Mouse (Mus musculus): Measurements from ENCODE around the gene Clcc1. TPM values are rescaled to one million over a fixed set of nuclear protein-coding genes. Genes with fewer than 3 reads are reported as not detected.
"Not testable (repeated sequence)": the region's sequence is repeated elsewhere in the genome, so short reads cannot be mapped to it uniquely, and the experiment has no call there.

Gene Clcc1
- polyA plus RNA-seq (2015; fragmentation: Nextera tagmentation; extraction: Ambion mirVana): 34.1 and 44.1 TPM in 2 replicates

DNA sequence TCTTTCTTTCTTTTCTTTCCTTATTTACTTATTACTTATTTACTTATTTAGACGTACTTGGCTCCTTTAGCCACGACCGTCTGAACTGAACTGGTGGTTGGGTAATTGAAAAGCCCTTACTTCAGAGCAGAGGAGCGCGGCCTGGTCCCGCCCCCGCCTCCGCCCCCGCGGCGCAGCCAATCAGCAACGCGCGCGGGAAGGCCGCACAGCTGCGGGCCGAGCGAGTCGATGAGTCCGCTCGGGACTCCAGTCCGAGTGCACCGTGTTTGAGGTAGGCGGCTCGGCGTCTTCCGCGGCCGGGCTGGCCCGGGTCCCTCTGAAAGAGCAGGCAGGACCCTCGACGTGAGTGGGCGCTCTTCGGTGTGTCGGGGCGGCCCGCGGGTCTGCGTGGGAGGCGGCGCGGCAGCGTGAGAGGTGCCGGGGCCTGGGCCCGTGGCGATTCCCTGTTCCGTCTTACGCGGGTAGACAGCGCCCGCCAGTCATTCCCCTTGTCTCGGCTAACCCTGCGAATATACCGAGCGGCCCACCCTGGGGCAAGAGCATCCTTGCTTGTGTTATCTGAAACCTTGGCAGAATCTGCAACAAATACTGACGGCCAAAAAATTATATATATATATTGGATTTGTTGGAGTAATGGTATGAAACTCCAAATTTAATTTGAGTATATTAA, at the start of gene Clcc1:
Gene Clcc1, plus strand, starts transcription at position 204 of the 670 bp plus-strand sequence.
- peak within 1 kb of the TSS; percentile 61 for H3K4me2 ChIP-seq
- peak; percentile 96 for ATAC-seq (ENCODE audit: low FRiP score)
- H3K27ac ChIP-seq (replicated peaks): peak within 1 kb of the TSS; percentile 92
- peak within 1 kb of the TSS; percentile 90 for H3K4me3 ChIP-seq (replicated peaks)
- H3K9ac ChIP-seq (replicated peaks): peak within 1 kb of the TSS; percentile 84
- H3K9me3 ChIP-seq (replicated peaks): no peaks in the 10 kb centered on the region
- H3K4me1 ChIP-seq: peaks cover 14% of the 10 kb centered on the region
- WGBS: under 1% methylated on average over 57 of the region's 57 CpGs
- H3K36me3 ChIP-seq: no peaks in the 10 kb centered on the region
- no peaks in the 10 kb centered on the region for H3K27me3 ChIP-seq (replicated peaks)

DNA sequence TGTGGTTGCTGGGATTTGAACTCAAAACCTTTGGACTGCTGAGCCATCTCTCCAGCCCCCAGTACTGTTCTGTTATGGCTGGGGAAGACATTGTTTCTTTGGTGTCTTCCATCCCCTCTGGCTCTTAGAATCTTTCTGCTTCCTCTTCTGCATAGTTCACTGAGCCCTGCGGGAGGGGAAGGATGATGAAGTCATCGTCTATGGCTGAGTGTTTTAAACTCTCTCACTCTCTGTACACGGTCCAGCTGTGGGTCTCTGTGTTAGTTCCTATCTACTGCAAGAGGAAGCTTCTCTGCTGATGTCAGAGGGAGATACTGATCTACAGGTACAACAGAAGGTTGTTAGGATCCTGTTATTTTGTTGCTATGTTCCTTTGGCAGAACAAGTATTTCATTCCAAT, 44.8 kb upstream of the Clcc1 start:
- WGBS: 69% methylated on average over 3 of the region's 3 CpGs
- ATAC-seq (ENCODE audit: low FRiP score): no peak
- no peak overlapping the region for H3K9ac ChIP-seq (replicated peaks)
- H3K27me3 ChIP-seq (replicated peaks): no peaks in the 10 kb centered on the region
- H3K36me3 ChIP-seq: peaks cover 18% of the 10 kb centered on the region
- no peaks in the 10 kb centered on the region for H3K4me1 ChIP-seq
- no peaks in the 10 kb centered on the region for H3K9me3 ChIP-seq (replicated peaks)
- no peak overlapping the region for H3K27ac ChIP-seq (replicated peaks)
- H3K4me2 ChIP-seq: no peak overlapping the region
- no peak overlapping the region for H3K4me3 ChIP-seq (replicated peaks)

DNA sequence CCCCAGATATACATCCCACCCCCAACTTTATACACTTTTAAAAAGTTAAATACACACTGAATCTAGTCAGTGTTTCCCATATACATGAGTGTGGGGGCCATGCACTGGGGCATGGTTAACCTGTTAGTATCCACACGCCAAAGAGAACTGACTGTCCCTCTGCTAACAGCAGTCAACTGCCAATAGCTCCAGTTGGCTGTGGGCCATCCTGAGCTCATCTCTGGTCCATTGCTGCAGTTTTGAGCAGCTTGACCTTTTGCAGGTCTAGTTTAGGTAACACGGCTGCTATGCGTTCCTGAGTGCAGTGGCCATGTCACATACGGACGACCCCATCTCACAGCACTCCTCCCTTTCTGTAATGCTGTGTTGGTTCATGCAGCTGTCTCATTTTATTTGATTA, 19.0 kb upstream of the Clcc1 start:
- no peaks in the 10 kb centered on the region for H3K27me3 ChIP-seq (replicated peaks)
- peaks cover 17% of the 10 kb centered on the region for H3K36me3 ChIP-seq
- WGBS: 88% methylated on average over 5 of the region's 5 CpGs

DNA sequence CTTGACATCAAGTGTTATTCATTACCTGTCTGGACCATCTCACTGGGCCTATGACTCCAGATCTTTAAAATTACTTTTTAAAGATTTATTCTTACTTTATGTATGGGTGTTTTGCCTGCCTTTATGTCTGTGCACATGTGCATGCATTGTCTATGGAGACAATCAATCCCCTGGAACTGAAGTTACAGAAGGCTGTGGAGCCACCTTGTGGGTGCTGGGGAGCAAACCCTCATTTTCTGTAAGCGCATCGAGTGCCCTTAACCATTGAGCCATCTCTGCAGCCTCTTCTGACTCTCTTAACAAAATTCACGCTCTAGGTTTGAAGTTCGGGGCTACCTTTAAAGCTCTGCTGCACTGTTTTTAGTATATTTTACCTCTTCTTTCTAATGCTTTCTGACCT, 14.3 kb upstream of the Clcc1 start:
- no peak overlapping the region for H3K27ac ChIP-seq (replicated peaks)
- no peaks in the 10 kb centered on the region for H3K4me1 ChIP-seq
- 72% methylated on average over 4 of the region's 4 CpGs for WGBS
- H3K36me3 ChIP-seq: peaks cover 26% of the 10 kb centered on the region
- H3K27me3 ChIP-seq (replicated peaks): no peaks in the 10 kb centered on the region
- no peak overlapping the region for H3K9ac ChIP-seq (replicated peaks)
- H3K4me3 ChIP-seq (replicated peaks): no peak overlapping the region
- H3K4me2 ChIP-seq: no peak overlapping the region
- ATAC-seq (ENCODE audit: low FRiP score): no peak
- no peaks in the 10 kb centered on the region for H3K9me3 ChIP-seq (replicated peaks)

More for the DNA sequence above, 19.0 kb upstream of the Clcc1 start:
- no peak overlapping the region for H3K4me3 ChIP-seq (replicated peaks)
- H3K4me2 ChIP-seq: no peak overlapping the region
- H3K27ac ChIP-seq (replicated peaks): no peak overlapping the region
- ATAC-seq (ENCODE audit: low FRiP score): no peak
- H3K9me3 ChIP-seq (replicated peaks): no peaks in the 10 kb centered on the region
- H3K4me1 ChIP-seq: no peaks in the 10 kb centered on the region
- no peak overlapping the region for H3K9ac ChIP-seq (replicated peaks)

DNA sequence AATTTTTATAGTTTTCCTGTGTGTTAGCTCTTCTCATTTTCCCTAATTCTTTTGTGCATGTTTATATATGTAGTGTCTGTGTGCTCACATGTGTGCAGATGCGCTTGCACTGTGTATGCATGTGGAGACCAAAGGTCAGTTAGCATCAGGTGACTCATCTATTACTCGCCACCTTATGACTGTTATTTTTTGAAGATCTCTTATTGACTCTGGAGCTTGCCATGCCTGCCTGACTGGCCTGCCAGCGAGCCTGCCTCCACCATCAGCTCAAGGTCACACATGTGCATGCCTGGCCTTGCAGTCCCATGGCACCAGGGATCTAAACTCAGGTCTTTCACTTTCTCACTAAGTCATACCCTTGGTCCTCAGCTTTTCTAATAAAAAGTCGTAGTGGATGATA, 12.7 kb upstream of the Clcc1 start:
- Histone ChIP-seq H3K27ac (replicated peaks) (no peak overlapping the region), H3K36me3 (peaks cover 36% of the 10 kb centered on the region), H3K4me3 (replicated peaks) (no peak overlapping the region), H3K4me1 (no peaks in the 10 kb centered on the region), H3K4me2 (no peak overlapping the region), H3K27me3 (replicated peaks) (no peaks in the 10 kb centered on the region), H3K9me3 (replicated peaks) (no peaks in the 10 kb centered on the region), H3K9ac (replicated peaks) (no peak overlapping the region)
- WGBS: 87% methylated on average over 4 of the region's 4 CpGs
- ATAC-seq (ENCODE audit: low FRiP score): no peak

DNA sequence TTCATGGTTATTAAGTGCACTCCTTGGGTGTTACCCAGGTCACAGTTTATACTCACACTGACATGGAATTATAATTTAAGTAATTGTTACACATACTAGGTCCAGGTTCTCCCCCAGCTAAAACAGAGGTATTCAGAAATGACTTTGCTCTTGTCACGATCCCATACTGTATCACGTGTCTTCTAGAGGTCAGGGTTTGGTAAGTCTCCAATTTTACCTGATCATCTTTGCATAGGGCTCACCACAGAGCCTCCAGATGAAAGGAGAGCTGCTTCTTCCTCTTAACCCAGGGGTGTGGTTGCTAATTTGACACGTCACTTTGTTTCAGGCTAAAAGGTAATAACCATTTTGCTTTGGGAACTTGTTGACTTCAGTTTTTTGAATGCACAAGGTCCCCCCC, 8.9 kb upstream of the Clcc1 start:
- Histone ChIP-seq H3K36me3 (peaks cover 28% of the 10 kb centered on the region), H3K27ac (replicated peaks) (no peak overlapping the region), H3K4me1 (no peaks in the 10 kb centered on the region), H3K9ac (replicated peaks) (no peak overlapping the region), H3K4me2 (no peak overlapping the region), H3K4me3 (replicated peaks) (no peak overlapping the region), H3K27me3 (replicated peaks) (no peaks in the 10 kb centered on the region), H3K9me3 (replicated peaks) (no peaks in the 10 kb centered on the region)
- ATAC-seq (ENCODE audit: low FRiP score): no peak
- 94% methylated on average over 3 of the region's 3 CpGs for WGBS

DNA sequence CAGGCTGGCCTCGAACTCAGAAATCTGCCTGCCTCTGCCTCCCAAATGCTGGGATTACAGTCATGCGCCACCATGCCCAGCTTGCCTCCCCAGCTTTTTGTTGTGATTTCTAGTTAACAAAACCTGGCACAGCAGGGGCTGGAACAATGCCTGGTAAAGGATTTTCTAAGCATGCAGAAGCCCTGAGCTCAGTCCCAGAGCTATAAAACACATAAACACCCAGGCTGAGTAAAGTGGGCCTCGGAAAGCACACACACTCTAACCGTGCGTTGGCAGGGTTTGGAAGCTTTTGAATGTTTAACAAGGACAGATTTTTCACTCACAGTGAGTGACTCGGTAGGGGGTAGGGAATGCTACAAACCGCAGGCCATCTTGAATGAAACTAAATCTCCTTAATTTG, 7.7 kb upstream of the Clcc1 start:
- no peak overlapping the region for H3K9ac ChIP-seq (replicated peaks)
- no peak overlapping the region for H3K4me2 ChIP-seq
- no peaks in the 10 kb centered on the region for H3K4me1 ChIP-seq
- 44% methylated on average over 7 of the region's 7 CpGs for WGBS
- no peaks in the 10 kb centered on the region for H3K9me3 ChIP-seq (replicated peaks)
- no peaks in the 10 kb centered on the region for H3K27me3 ChIP-seq (replicated peaks)
- H3K36me3 ChIP-seq: peaks cover 26% of the 10 kb centered on the region
- no peak overlapping the region for H3K4me3 ChIP-seq (replicated peaks)
- H3K27ac ChIP-seq (replicated peaks): peak overlapping the region; percentile 45; the same call in 1 of the 2 replicates
- peak; percentile 52; the same call in 1 of the 2 replicates for ATAC-seq (ENCODE audit: low FRiP score)

DNA sequence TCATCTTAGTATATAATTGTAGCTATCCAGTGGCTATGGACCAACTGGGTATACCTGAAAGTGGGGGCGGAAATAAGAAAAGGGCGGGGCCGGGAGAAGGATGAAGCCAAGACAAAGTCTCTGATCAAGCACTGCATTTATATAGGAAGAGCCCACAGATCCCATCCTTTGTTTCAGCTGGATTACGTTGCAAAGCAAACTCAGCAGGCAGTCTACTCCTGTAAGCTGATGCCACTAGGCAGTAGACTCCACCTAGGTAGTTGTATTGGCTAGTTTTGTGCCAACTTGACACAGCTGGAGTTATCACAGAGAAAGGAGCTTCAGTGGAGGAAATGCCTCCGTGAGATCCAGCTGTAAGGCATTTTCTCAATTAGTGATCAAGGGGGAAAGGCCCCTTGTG, 6.0 kb upstream of the Clcc1 start:
- 48% methylated on average over 5 of the region's 5 CpGs for WGBS
- not testable (repeated sequence) for ATAC-seq (ENCODE audit: low FRiP score)

DNA sequence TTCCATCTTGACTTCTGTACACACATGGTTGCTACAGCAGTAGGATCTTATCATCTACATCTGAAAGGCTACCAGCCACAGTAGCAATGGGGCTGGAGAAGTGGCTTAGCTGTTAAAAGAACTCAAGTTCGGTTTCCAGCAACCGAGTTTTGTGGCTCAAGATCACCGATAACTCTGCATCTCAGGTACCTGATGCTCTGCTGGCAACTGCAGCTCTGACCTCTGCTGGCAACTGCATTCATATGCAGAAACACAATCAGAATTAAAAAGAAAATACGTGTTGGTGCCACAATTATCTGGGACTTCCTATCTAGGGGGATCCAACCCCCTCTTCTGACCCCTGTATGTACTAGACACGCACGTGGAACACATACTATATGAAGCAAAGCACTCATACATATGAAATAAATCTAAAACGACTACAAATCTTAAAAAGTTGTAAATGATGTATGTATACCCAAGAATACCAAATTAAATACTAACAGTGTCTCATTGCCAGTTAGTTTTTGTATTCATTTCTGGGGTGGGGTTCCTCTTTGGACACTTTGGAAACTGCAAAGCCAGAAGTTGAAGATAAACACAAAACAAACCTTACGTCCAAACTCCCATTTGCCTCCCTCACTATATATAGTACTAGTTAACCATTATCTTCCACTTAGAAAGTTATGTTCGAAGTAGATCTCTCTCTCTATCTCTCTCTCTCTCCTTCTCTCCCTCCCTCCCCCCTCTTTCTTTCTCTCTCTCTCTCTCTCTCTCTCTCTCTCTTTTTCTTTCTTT, 659 bp upstream of the Clcc1 start:
- no peak overlapping the region for H3K4me3 ChIP-seq (replicated peaks)
- no peak for ATAC-seq (ENCODE audit: low FRiP score)
- H3K4me2 ChIP-seq: peak overlapping the region; percentile 61
- no peaks in the 10 kb centered on the region for H3K9me3 ChIP-seq (replicated peaks)
- no peaks in the 10 kb centered on the region for H3K27me3 ChIP-seq (replicated peaks)
- 28% methylated on average over 9 of the region's 9 CpGs for WGBS
- H3K36me3 ChIP-seq: no peaks in the 10 kb centered on the region
- H3K4me1 ChIP-seq: peaks cover 14% of the 10 kb centered on the region
- H3K9ac ChIP-seq (replicated peaks): no peak overlapping the region
- no peak overlapping the region for H3K27ac ChIP-seq (replicated peaks)

More for the DNA sequence above, 6.0 kb upstream of the Clcc1 start:
- not testable (repeated sequence) for H3K4me2 ChIP-seq; H3K9me3 ChIP-seq (replicated peaks); H3K4me1 ChIP-seq; H3K4me3 ChIP-seq (replicated peaks); H3K9ac ChIP-seq (replicated peaks); H3K27ac ChIP-seq (replicated peaks); H3K27me3 ChIP-seq (replicated peaks)
- peaks cover 25% of the 10 kb centered on the region for H3K36me3 ChIP-seq

DNA sequence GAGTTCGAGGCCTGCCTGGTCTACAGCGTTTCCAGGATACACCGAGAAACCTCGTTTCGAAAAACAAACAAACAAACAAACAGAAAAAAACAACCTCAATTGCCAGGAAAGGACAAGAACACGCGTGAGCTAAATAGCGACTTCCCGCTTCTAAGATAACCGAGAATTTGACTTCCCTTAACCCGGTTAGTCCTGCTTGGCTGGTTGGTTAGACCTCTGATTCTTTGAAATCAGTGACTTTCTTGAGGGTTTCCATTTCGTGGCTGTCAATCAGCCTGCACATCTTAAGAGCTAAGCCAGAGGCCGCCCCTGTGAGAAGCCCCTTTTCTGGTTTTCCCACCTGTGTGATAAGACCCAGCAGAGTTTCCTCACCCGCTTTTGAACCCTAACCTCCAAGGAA, 853 bp downstream of the Clcc1 start:
- no peak for ATAC-seq (ENCODE audit: low FRiP score)
- H3K36me3 ChIP-seq: no peaks in the 10 kb centered on the region
- H3K9me3 ChIP-seq (replicated peaks): no peaks in the 10 kb centered on the region
- peak overlapping the region; percentile 61 for H3K4me2 ChIP-seq
- 36% methylated on average over 14 of the region's 14 CpGs for WGBS
- peak overlapping the region; percentile 90 for H3K4me3 ChIP-seq (replicated peaks)
- H3K9ac ChIP-seq (replicated peaks): peak overlapping the region; percentile 84
- H3K4me1 ChIP-seq: peaks cover 14% of the 10 kb centered on the region
- H3K27ac ChIP-seq (replicated peaks): peak overlapping the region; percentile 92; the same call in 1 of the 2 replicates
- H3K27me3 ChIP-seq (replicated peaks): no peaks in the 10 kb centered on the region

DNA sequence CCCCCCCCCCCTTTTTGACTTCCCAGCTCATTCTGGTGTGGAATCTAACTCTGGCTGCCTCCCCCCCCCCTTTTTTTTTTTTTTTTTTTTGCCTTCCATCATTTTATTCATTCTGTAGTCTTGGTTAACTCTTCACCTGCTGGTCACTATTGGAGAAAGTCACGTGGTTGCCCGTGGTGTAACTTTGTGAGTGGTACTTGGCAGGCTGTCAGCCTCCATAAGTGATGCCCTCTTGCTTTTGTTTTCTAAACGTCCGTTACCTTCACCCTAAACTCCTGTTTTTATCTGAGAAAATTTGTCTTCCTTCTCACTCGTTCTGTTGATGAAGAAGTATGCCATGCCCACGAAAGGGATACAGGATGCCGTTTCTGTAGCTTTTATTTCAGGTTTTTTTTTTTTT, 1.8 kb downstream of the Clcc1 start:
- Histone ChIP-seq H3K4me1 (peaks cover 14% of the 10 kb centered on the region), H3K36me3 (no peaks in the 10 kb centered on the region), H3K4me2 (no peak overlapping the region), H3K9me3 (replicated peaks) (no peaks in the 10 kb centered on the region), H3K27me3 (replicated peaks) (no peaks in the 10 kb centered on the region), H3K27ac (replicated peaks) (no peak overlapping the region), H3K4me3 (replicated peaks) (no peak overlapping the region), H3K9ac (replicated peaks) (no peak overlapping the region)
- WGBS: 65% methylated on average over 7 of the region's 7 CpGs
- no peak for ATAC-seq (ENCODE audit: low FRiP score)

DNA sequence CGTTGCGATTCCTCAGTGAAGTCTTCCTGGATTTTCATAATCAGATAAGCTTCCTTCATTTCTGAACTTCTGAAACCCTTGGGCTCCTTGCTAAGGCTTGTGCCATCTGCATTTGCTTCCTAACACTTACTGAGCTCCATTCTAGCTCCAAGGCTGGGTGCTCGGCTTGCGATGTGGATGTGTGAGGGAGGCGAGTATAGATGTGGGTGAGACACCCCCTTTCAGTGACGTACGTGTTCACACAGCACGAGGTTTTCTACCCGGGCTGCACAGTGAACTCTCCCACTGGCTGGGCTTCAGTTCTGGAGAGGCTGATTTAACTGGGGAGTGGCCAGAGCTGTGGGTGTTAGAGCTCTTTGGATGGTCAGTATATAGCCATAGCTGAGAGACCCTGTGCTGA, 4.9 kb downstream of the Clcc1 start:
- H3K27ac ChIP-seq (replicated peaks): no peak overlapping the region
- H3K27me3 ChIP-seq (replicated peaks): no peaks in the 10 kb centered on the region
- H3K36me3 ChIP-seq: peaks cover 20% of the 10 kb centered on the region
- peaks cover 14% of the 10 kb centered on the region for H3K4me1 ChIP-seq
- H3K9ac ChIP-seq (replicated peaks): no peak overlapping the region
- ATAC-seq (ENCODE audit: low FRiP score): no peak
- 96% methylated on average over 9 of the region's 9 CpGs for WGBS
- H3K4me3 ChIP-seq (replicated peaks): no peak overlapping the region
- no peak overlapping the region for H3K4me2 ChIP-seq
- H3K9me3 ChIP-seq (replicated peaks): no peaks in the 10 kb centered on the region
